ENCODE assay signal across 23 mouse cellular contexts in the genomic region with DNA sequence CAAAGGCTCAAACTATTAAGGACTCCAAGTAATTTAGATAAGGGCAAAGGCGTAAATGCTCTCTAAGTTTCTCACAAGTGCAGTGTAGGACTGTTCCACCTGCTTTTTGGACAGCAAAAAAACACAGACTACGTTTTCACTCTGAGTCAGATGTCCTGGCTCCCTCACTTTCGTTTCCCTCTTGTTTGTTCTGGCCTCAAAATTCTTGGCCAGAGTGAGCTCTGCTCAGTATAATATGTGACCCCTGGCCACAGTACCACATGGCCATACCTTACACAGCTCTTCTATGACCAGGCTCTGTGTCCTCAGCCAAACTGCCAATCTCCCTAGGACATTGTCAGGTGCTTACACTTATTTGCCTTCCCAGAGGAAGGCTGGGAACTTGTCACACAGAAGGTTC.
DNase-seq lines count a peak whose midpoint lies in the region; ATAC-seq and TF ChIP-seq lines count a peak whose summit lies in the region.
"Had no signal": no experiment of that assay in that cellular context is flagged by ENCODE, and none has a peak within 500 bp of the region (broad histone marks: within the 10 kb centered on the region; RNA-seq: fewer than 3 reads in every experiment).

No protein-coding gene starts in this region.

- no peaks in the 10 kb centered on the region; the same call in 1 of the 2 replicates for H3K4me1 ChIP-seq in stomach, postnatal 0 days (replicated peaks; ENCODE audit: control insufficient read depth, insufficient read depth)
- H3K4me1 ChIP-seq in midbrain, embryonic 16.5 days (ENCODE audit: control insufficient read depth, insufficient read depth, low read length): no peaks in the 10 kb centered on the region; the same call in 1 of the 2 replicates
- H3K4me1 ChIP-seq: forebrain, embryonic 10.5 days; forebrain, embryonic 13.5 days; hindbrain, embryonic 12.5 days; hindbrain, embryonic 15.5 days; intestine, embryonic 15.5 days had no signal

- TF ChIP-seq CTCF in layer of hippocampus, adult 2 months (conservative IDR thresholded peaks at IDR 0.05): no peak
- TF ChIP-seq CTCF in stomach, postnatal 0 days (IDR thresholded peaks at IDR 0.05; ENCODE audit: low read depth): no peak

- peak overlapping the region; percentile 18; the same call in 1 of the 2 replicates for H3K27ac ChIP-seq in layer of hippocampus, adult 2 months
- H3K27ac ChIP-seq in stomach, postnatal 0 days (replicated peaks): no peak overlapping the region
- H3K27ac ChIP-seq in midbrain, embryonic 16.5 days (ENCODE audit: low read length): no peak overlapping the region
- H3K27ac ChIP-seq: forebrain, embryonic 10.5 days; forebrain, embryonic 13.5 days; heart, adult 2 months; heart, embryonic 10.5 days; heart, embryonic 13.5 days; hindbrain, embryonic 12.5 days; hindbrain, embryonic 15.5 days; intestine, embryonic 15.5 days had no signal

- no peak for TF ChIP-seq EP300 in stomach, postnatal 0 days (optimal IDR thresholded peaks at IDR 0.05)

- ATAC-seq in stomach, postnatal 0 days (ENCODE audit: low FRiP score, low TSS enrichment): peak; percentile 79
- no peak for ATAC-seq in midbrain, embryonic 16.5 days
- ATAC-seq: forebrain, embryonic 13.5 days; forebrain, embryonic 16.5 days; intestine, embryonic 15.5 days had no signal

- 47% methylated on average over 3 of the region's 3 CpGs for WGBS in stomach, postnatal 0 days
- WGBS in midbrain, embryonic 16.5 days: 87% methylated on average over 3 of the region's 3 CpGs

- no peak overlapping the region for H3K4me3 ChIP-seq in layer of hippocampus, adult 2 months
- no peak overlapping the region for H3K4me3 ChIP-seq in stomach, postnatal 0 days (ENCODE audit: low read depth, low read length)
- H3K4me3 ChIP-seq in midbrain, embryonic 16.5 days (ENCODE audit: low read depth, low read length): no peak overlapping the region
- H3K4me3 ChIP-seq: forebrain, embryonic 10.5 days; forebrain, embryonic 13.5 days; heart, adult 2 months; heart, embryonic 10.5 days; heart, embryonic 13.5 days; hindbrain, embryonic 12.5 days; hindbrain, embryonic 15.5 days; intestine, embryonic 15.5 days had no signal

- no peaks in the 10 kb centered on the region for H3K27me3 ChIP-seq in stomach, postnatal 0 days (ENCODE audit: control insufficient read depth, insufficient read depth, low read length)
- H3K27me3 ChIP-seq in midbrain, embryonic 16.5 days (ENCODE audit: control insufficient read depth, insufficient read depth, low read depth, low read length): no peaks in the 10 kb centered on the region
- H3K27me3 ChIP-seq: forebrain, embryonic 13.5 days; hindbrain, embryonic 12.5 days; hindbrain, embryonic 15.5 days; intestine, embryonic 15.5 days had no signal

- H3K9ac ChIP-seq in stomach, postnatal 0 days (ENCODE audit: low read length): no peak overlapping the region
- H3K9ac ChIP-seq in midbrain, embryonic 16.5 days (ENCODE audit: low read depth, low read length): no peak overlapping the region
- H3K9ac ChIP-seq: forebrain, embryonic 13.5 days; heart, embryonic 13.5 days; hindbrain, embryonic 12.5 days; hindbrain, embryonic 15.5 days; intestine, embryonic 15.5 days had no signal

- H3K36me3 ChIP-seq in stomach, postnatal 0 days (ENCODE audit: control insufficient read depth, insufficient read depth, low read length): no peaks in the 10 kb centered on the region
- no peaks in the 10 kb centered on the region for H3K36me3 ChIP-seq in midbrain, embryonic 16.5 days (ENCODE audit: control insufficient read depth, insufficient read depth, low read length)
- H3K36me3 ChIP-seq: forebrain, embryonic 10.5 days; G1E; heart, embryonic 10.5 days; heart, embryonic 13.5 days; hindbrain, embryonic 12.5 days; hindbrain, embryonic 15.5 days; intestine, embryonic 15.5 days had no signal

- H3K4me2 ChIP-seq in stomach, postnatal 0 days (replicated peaks; ENCODE audit: low read depth): no peak overlapping the region
- H3K4me2 ChIP-seq in midbrain, embryonic 16.5 days (ENCODE audit: low read length): no peak overlapping the region
- H3K4me2 ChIP-seq: forebrain, embryonic 13.5 days; heart, embryonic 13.5 days; hindbrain, embryonic 12.5 days; hindbrain, embryonic 15.5 days; intestine, embryonic 15.5 days had no signal

- no peak for DNase-seq in layer of hippocampus, adult 2 months (ENCODE audit: low spot score in 2 of 2)
- no peak for DNase-seq in layer of hippocampus, adult 11-12 months (ENCODE audit: low spot score)
- peak; percentile 60 for DNase-seq in NIH3T3 (ENCODE audit: low read depth)
- DNase-seq in stomach, postnatal 0 days (ENCODE audit: low spot score): no peak
- DNase-seq in thymus, adult 18-20 months: no peak
- DNase-seq: adrenal gland, postnatal 10 days; adrenal gland, postnatal 36 days; cerebellum, adult 18-20 months; cerebellum, adult 9-10 months; cerebellum, postnatal 14 days; gastrocnemius, postnatal 14 days; heart, adult 2 months; heart, postnatal 14 days had no signal

- H3K9me3 ChIP-seq in stomach, postnatal 0 days (ENCODE audit: control insufficient read depth, low read length): no peaks in the 10 kb centered on the region
- no peaks in the 10 kb centered on the region for H3K9me3 ChIP-seq in midbrain, embryonic 16.5 days (replicated peaks; ENCODE audit: control insufficient read depth, low read length, poor library complexity, severe bottlenecking)
- H3K9me3 ChIP-seq: forebrain, embryonic 10.5 days; forebrain, embryonic 13.5 days; G1E; heart, embryonic 10.5 days; heart, embryonic 13.5 days; hindbrain, embryonic 12.5 days; hindbrain, embryonic 15.5 days; intestine, embryonic 15.5 days had no signal
